Mouse (Mus musculus): ENCODE results near the gene Gm17019. TPM values are rescaled to one million over a fixed set of nuclear protein-coding genes. Genes with fewer than 3 reads are reported as not detected.

The Gm17019 gene
- not detected in 2 replicates for polyA plus RNA-seq (2021; fragmentation: Nextera tagmentation)
- long read RNA-seq, experiment 1, result 0 reads
- long read RNA-seq, experiment 2, result 0 reads

GRCm38 (mm10) chr5:15032898-15033297 lies at the start of gene Gm17019:
Gene Gm17019, minus strand, starts transcription at chr5:15032998.

Other genes with a start within 250 kb of the Gm17019 start
- gene Gm9758, start 118.1 kb downstream of the Gm17019 start, polyA plus RNA-seq (2021; fragmentation: Nextera tagmentation), result not detected in 2 replicates
- not detected in 2 replicates for gene Speer4e, start 94.6 kb downstream of the Gm17019 start, polyA plus RNA-seq (2021; fragmentation: Nextera tagmentation)
- gene Gm10354, start 54.1 kb downstream of the Gm17019 start, polyA plus RNA-seq (2021; fragmentation: Nextera tagmentation), result not detected in 2 replicates